Mouse (Mus musculus) gastrocnemius, postnatal 36 days (tissue): Measurements from ENCODE around the gene Poc1a. TPM values are rescaled to one million over a fixed set of nuclear protein-coding genes. Genes with fewer than 3 reads are reported as not detected.

ENCODE experiments used
- DNase-seq, 2 experiments: peaks; one replicate each; pipeline ENCODE4 v3.0.0; 2022
- intact Hi-C: fragments of 180-260 bp; cut with DNase I; formaldehyde crosslinking; loops from one replicate; pipeline ENCODE4 v1.15.1; 2025
- total RNA-seq, 2 experiments: library from RNA; stranded (reverse); gene quantifications; 2 replicates each; pipeline ENCODE4 v1.2.3; 2021

Gene Poc1a
- total RNA-seq, 2 experiments from 2014 or later: 1.5 to 1.7 TPM

GRCm38 (mm10) chr9:106327125-106327809 is 46.4 kb downstream of the Poc1a start:
- intact Hi-C loops: no loop called here
- DNase-seq: no peak

GRCm38 (mm10) chr9:106328068-106328610 is 47.3 kb downstream of the Poc1a start:
- intact Hi-C loops: no loop called here
- DNase-seq: no peak

- intact Hi-C loops: no loop called here
- DNase-seq: no peak
Observed at GRCm38 (mm10) chr9:106328772-106329511, 48.1 kb downstream of the Poc1a start.

- DNase-seq: no peak
- intact Hi-C loops: no loop called here
Observed at GRCm38 (mm10) chr9:106332746-106333145, 51.9 kb downstream of the Poc1a start.

- DNase-seq: no peak
- intact Hi-C loops: no loop called here
Observed at GRCm38 (mm10) chr9:106337620-106338019, 56.8 kb downstream of the Poc1a start.

- DNase-seq: no peak
- intact Hi-C loops: no loop called here
Observed at GRCm38 (mm10) chr9:106338462-106339172, 57.8 kb downstream of the Poc1a start.

DNA sequence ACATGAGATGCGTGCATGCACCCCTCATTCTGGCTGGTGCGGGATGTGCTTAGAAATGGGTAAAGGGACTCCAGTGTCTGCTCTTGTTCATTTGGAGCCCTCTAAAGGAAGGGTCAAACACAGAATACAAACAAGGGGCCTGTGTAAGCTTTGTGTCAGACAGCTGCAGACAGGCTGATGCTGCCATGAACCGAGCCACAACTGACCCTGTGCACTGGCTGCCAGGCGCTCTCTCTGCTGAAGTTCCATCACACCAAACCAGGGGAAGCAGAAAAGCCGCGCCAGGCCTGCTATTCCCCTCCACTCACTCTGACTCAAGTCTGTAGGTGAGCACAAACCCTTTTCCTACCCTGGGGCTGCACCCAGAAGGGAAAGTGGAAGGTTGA is 58.3 kb downstream of the Poc1a start:
- intact Hi-C loops: no loop called here
- no peak for DNase-seq

GRCm38 (mm10) chr9:106339730-106340129 is 58.9 kb downstream of the Poc1a start:
- no peak for DNase-seq
- intact Hi-C loops: loop anchor here (5.0 kb wide), 1 partner anchor 47 kb away; no protein-coding TSS in a partner anchor

DNA sequence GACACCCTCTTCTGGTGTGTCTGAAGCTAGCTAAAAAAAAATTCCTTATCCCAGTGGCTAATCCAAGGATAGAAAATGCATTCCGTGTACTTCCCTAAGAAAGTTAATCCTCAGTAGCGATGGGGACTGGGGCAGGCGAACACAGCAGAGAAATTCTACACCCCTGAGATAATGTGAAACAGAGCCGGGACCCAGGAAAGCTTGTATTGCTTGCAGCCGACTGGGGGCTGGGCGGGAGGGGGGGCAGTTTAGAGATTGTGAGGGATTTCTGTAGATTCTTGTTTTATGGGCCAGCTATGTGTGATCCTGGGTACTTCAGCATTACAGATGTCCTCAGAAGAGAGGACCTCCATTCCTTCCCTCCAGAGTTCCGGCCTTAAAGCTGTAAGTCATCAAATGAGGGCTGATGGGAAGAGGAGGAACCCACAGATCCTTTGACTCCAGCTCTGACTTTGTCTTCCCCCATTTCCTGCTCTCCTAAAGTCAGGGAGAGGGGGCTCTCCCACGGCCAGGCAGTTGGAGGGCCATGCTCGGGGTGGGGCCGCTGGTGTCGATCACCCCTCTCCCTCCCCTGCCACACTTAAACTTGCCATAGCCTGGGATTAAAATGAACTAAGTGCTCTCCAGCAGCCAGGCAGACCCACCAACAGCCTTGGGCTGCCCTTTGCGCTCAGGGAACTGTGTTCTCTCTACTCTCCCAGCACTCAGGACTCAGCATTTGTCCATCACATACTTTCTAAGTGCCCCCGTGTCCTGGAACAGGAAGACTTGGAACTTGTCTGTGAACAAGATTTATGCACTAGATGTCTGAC is 59.8 kb downstream of the Poc1a start:
- intact Hi-C loops: loop anchor here (5.0 kb wide), 1 partner anchor 48 kb away; no protein-coding TSS in a partner anchor
- no peak for DNase-seq

DNA sequence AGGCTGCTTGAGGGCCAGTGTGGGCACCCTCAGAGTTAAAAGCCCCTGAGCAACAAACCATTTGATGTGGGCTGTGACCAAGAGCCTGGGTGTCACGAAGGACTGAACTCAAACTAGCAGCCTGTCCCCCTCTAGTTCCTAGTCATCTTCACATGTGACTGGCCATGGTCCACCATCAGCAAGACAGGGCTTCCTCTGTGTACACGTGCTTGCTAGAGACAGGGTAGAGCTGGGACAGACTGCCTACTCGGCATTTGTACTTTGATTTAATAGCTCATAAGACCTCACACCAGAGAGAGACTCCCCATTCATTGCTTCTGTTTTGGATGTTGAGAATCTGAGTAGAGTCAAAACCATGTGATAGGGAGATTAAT is 60.4 kb downstream of the Poc1a start:
- DNase-seq: no peak
- intact Hi-C loops: loop anchor here (5.0 kb wide), 1 partner anchor 49 kb away; no protein-coding TSS in a partner anchor

GRCm38 (mm10) chr9:106342573-106342972 is 61.7 kb downstream of the Poc1a start:
- intact Hi-C loops: loop anchor here (5.0 kb wide), 1 partner anchor 50 kb away; no protein-coding TSS in a partner anchor
- DNase-seq: no peak

DNA sequence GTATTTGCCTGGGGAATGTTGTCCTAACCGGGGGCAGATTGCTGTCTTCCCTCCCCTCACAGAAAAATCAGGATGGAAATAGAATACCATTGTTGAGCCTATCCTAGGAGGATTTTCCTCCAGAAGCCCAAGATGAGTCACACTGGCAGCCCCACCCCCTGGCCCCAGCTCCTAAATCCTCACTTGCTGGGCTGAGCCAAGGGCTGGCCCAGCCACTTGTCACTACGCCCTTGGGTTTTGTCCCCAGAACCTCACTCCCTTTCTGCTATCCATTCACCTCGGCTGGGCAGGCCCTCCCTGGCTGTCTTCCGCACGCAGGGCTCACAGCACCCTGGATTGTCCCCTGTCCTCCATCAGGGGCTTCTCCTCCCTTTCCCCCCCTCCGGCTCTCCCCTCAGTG is 64.3 kb downstream of the Poc1a start:
- DNase-seq: peak; percentile 71 to 80
- intact Hi-C loops: loop anchor here (5.0 kb wide), 1 partner anchor 38 kb away; no protein-coding TSS in a partner anchor

DNA sequence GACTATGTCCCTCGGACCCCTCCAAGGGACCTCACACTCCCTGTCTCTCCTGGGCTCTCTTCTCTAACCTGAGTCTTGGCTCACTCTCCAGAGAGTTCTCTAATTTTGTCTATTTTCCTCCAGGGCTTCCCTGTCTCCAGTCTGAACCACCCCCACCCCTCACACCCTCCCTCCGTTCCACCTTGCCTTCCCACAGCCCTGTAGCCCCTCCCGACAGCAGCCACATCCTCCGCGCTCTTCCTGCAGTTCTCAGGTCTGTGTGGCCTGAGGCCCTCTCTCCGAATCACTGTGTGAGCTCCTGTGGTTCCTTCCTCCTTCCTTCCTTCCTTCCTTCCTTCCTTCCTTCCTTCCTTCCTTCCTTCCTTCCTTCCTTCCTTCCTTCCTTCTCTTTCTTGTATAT is 64.8 kb downstream of the Poc1a start:
- intact Hi-C loops: loop anchor here (5.0 kb wide), 1 partner anchor 38 kb away; no protein-coding TSS in a partner anchor

DNA sequence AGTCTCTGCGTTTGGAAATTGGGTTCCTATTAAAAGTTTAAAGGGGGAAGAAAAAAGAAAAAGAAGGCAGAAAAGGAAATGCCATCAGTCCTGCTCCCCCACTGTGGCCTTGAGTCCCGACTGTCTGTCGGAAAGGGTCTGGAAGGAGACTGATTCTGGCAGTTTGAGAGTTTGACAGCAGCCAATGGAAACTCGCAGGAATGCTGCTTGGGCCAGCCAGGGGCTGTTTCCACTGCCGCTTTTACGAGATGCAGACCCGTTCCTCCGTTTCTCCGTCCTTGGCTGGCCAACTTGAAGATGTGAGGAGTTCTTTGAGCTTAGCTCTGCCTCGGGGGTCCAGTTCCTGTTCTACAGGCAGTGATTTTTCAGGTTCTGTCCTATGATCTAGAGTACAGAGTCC is 67.4 kb downstream of the Poc1a start:
- DNase-seq: no peak
- intact Hi-C loops: loop anchor here (5.0 kb wide), 1 partner anchor 41 kb away; no protein-coding TSS in a partner anchor

More for the DNA sequence above, 64.8 kb downstream of the Poc1a start:
- no peak for DNase-seq

- intact Hi-C loops: loop anchor here (1.0 to 5.0 kb wide), 2 partner anchors 42 to 72 kb away; no protein-coding TSS in a partner anchor
- DNase-seq: no peak
Observed at GRCm38 (mm10) chr9:106349075-106349474, 68.2 kb downstream of the Poc1a start.

- DNase-seq: no peak
- intact Hi-C loops: no loop called here
Observed at GRCm38 (mm10) chr9:106351178-106351577, 70.3 kb downstream of the Poc1a start.

GRCm38 (mm10) chr9:106353779-106354178 is 72.9 kb downstream of the Poc1a start:
- no peak for DNase-seq
- intact Hi-C loops: no loop called here

DNA sequence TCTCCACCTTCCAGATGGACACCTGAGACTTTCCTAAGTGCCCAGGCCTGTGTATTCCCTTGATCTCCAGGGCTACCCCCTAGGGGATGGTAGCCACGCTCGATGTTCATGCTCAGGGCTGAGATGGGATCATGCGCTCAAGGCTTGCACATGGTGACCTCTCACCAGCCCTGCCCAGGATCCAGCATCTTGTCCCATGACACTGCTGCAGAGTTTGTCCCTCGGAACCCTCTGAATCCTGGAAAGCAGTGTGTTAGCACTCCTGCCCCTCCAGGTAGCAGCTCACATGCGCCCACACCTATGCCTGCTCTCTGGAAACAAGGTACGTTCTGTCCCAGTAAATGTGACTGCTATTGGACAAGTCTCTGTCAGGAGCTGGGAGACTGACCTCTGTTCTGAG is 73.9 kb downstream of the Poc1a start:
- no peak for DNase-seq
- intact Hi-C loops: no loop called here

DNA sequence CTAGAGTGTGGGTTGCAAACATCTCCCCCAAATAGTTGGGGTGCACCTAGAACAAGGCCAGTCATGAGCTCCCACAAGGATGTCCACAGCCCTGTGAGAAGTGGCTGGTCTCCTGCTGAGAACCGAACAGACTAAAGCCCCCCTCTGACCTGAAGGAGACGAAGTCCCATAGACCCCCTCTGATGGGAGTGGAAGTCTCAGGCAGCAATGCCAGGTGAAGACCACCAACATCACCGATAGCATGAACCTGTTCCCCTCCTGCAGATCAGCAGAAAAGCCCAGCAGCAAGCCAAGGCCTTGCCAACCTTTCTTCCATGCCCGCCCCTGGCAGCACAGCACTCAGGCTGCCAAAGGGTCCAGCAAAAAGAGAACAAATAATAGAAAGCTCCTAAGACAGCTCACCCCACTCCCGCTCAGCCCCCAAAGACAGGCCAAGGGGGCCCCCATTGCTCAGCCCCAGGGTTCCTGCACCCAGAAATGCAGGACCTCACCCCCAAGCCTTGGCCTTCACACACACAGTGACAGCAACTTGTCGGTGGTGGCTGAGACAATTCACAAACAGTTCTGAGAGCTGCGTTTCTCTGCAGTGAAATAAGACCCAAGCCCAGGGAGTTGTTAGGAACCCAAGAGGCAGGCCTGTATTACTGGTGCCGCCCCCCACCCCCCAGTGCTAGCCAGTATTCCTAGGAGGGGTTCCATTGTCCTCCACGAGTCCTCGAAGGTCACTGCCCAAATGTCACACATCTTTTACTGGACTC is 74.5 kb downstream of the Poc1a start:
- DNase-seq: no peak
- intact Hi-C loops: no loop called here
